Mouse (Mus musculus) skeletal muscle tissue, adult 2 months (tissue): ENCODE results near the gene Shisa4.

Source experiments
- DNase-seq: peaks from one replicate; pipeline ENCODE4 v3.0.0-alpha.2; 2012; ENCODE audit warnings: low read depth, low spot score

The Shisa4 gene

GRCm38 (mm10) chr1:135366380-135366779, 8.7 kb downstream of the Shisa4 start:
- no peak for DNase-seq

GRCm38 (mm10) chr1:135363446-135363845, 11.6 kb downstream of the Shisa4 start:
- DNase-seq = no peak

- DNase-seq = no peak
Measured at GRCm38 (mm10) chr1:135362115-135362514, 12.9 kb downstream of the Shisa4 start.

GRCm38 (mm10) chr1:135361491-135361890, 13.5 kb downstream of the Shisa4 start:
- no peak for DNase-seq

GRCm38 (mm10) chr1:135359071-135359470, 16.0 kb downstream of the Shisa4 start:
- no peak for DNase-seq

GRCm38 (mm10) chr1:135351953-135352352, 23.1 kb downstream of the Shisa4 start:
- peak; percentile 82 for DNase-seq

- DNase-seq = no peak
Measured at GRCm38 (mm10) chr1:135347498-135348169, 27.4 kb downstream of the Shisa4 start.

GRCm38 (mm10) chr1:135346891-135347290, 28.1 kb downstream of the Shisa4 start:
- DNase-seq = no peak

GRCm38 (mm10) chr1:135344026-135344425, 31.0 kb downstream of the Shisa4 start:
- DNase-seq = no peak

- peak; percentile 38 for DNase-seq
Measured at GRCm38 (mm10) chr1:135341947-135342346, 33.1 kb downstream of the Shisa4 start.

GRCm38 (mm10) chr1:135330578-135330977, 44.5 kb downstream of the Shisa4 start:
- DNase-seq = no peak

- no peak for DNase-seq
Measured at GRCm38 (mm10) chr1:135328368-135328767, 46.7 kb downstream of the Shisa4 start.

GRCm38 (mm10) chr1:135325934-135326333, 49.1 kb downstream of the Shisa4 start:
- DNase-seq = no peak

- DNase-seq = peak; percentile 48
Measured at GRCm38 (mm10) chr1:135324571-135324970, 50.5 kb downstream of the Shisa4 start, which contains the start of gene Lmod1. Gene Lmod1 (plus strand): TSS chr1:135324807.

- peak; percentile 74 for DNase-seq
Measured at GRCm38 (mm10) chr1:135323367-135323901, 51.6 kb downstream of the Shisa4 start.
